Mouse (Mus musculus) ES-Bruce4 (cell line): ENCODE measurements around the gene Pcyt2.

Experiments used
- CTCF ChIP-seq: IDR thresholded peaks from one replicate; pipeline ENCODE4 v1.8.1; 2011; ENCODE audit warnings: low read depth, low read length
- POLR2A ChIP-seq: IDR thresholded peaks from one replicate; pipeline ENCODE4 v1.8.1; 2011; ENCODE audit warnings: low read length; ENCODE audit not compliant: insufficient read depth

- no peak for TF ChIP-seq POLR2A
- no peak for TF ChIP-seq CTCF
Measured at GRCm38 (mm10) chr11:120631726-120632448, 14.2 kb upstream of the Pcyt2 start.
